Mouse (Mus musculus): ENCODE measurements around the gene Bcl2a1d. TPM values are rescaled to one million over a fixed set of nuclear protein-coding genes. Genes with fewer than 3 reads are reported as not detected.

Bcl2a1d gene
- 2.7 and 3.1 TPM in 2 replicates for polyA plus RNA-seq (2015; fragmentation: Nextera tagmentation; extraction: Ambion mirVana)

GRCm38 (mm10) chr9:88731728-88732127, at the start of gene Bcl2a1d:
TSS of gene Bcl2a1d (minus strand) at chr9:88731914.

GRCm38 (mm10) chr9:88719989-88720537, 11.7 kb downstream of the Bcl2a1d start, which contains the start of gene Mthfsl:
TSS of gene Mthfsl (minus strand) at chr9:88720296.

Other genes starting within 250 kb of the Bcl2a1d start
- gene Syncrip, start 249.3 kb downstream of the Bcl2a1d start, polyA plus RNA-seq (2015; fragmentation: Nextera tagmentation; extraction: Ambion mirVana) = 54.4 and 56.6 TPM in 2 replicates
- 10.5 and 11.4 TPM in 2 replicates for gene Zfp949, start 183.9 kb downstream of the Bcl2a1d start, polyA plus RNA-seq (2015; fragmentation: Nextera tagmentation; extraction: Ambion mirVana)
- not detected in 2 replicates for gene Trim43a, start 151.0 kb downstream of the Bcl2a1d start, polyA plus RNA-seq (2015; fragmentation: Nextera tagmentation; extraction: Ambion mirVana)
- 34.2 and 35.9 TPM in 2 replicates for gene Mthfsl, start 11.6 kb downstream of the Bcl2a1d start, polyA plus RNA-seq (2015; fragmentation: Nextera tagmentation; extraction: Ambion mirVana)
- gene Trim43c, start 107.2 kb upstream of the Bcl2a1d start, polyA plus RNA-seq (2015; fragmentation: Nextera tagmentation; extraction: Ambion mirVana) = 0.08 and 0.14 TPM in 2 replicates
- 3.1 and 5.6 TPM in 2 replicates for gene Bcl2a1a, start 225.0 kb upstream of the Bcl2a1d start, polyA plus RNA-seq (2015; fragmentation: Nextera tagmentation; extraction: Ambion mirVana)

Measured in spleen, postnatal 0 days (tissue).